Mouse (Mus musculus) cerebellum, adult 9-11 months (tissue): ENCODE measurements around the gene Mss51.

Source experiments
- DNase-seq: peaks from one replicate; pipeline ENCODE4 v3.0.0; 2022

Mss51 gene

DNA sequence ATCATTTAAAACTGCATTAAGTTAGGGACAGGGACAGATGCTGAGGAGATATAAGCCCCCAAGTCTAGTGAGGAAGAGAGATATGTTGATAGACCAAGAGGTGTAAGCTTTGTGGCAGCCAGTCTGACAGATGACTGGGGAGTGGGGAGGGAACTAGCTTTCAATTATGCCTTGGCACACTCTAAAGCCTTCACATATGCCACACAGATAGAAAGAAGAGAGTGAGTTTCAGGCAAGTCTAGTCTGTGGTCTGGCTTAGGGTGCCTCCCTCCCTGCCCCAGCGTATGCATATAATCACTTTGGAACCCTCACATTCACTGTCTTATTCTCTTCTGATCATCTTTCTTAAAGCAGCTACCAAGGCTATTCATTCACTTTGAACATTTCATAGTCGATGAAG, 45.4 kb downstream of the Mss51 start:
- no peak for DNase-seq

GRCm38 (mm10) chr14:20447209-20447608, 49.5 kb downstream of the Mss51 start:
- no peak for DNase-seq

- no peak for DNase-seq
These were observed 54.4 kb downstream of the Mss51 start for GRCm38 (mm10) chr14:20442252-20442651.

- no peak for DNase-seq
These were observed 59.7 kb downstream of the Mss51 start for GRCm38 (mm10) chr14:20436976-20437375.
